In the genomic region with DNA sequence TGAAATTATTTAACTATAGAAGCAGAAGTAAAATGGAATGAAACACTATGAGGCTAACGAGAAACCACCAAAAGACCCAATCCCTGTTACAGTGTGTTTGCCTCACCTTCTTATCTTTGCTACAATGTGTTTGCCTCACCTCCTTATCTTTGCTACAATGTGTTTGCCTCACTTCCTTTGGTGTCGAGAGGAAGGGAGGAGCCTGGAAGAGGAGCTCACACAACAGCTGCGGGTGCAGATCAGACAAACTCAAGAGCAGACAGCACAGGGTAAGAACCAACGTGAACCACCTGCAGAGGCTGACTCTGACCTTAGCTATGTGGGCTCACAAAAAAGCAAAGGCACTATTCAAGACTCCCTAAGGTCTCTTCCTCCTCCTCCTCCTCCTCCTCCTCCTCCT, we compare ENCODE assay signal across 23 mouse cellular contexts.
DNase-seq lines count a peak whose midpoint lies in the region; ATAC-seq and TF ChIP-seq lines count a peak whose summit lies in the region.
"Had no signal": no experiment of that assay in that cellular context is flagged by ENCODE, and none has a peak within 500 bp of the region (broad histone marks: within the 10 kb centered on the region; RNA-seq: fewer than 3 reads in every experiment).

No protein-coding gene starts in this region.

- TF ChIP-seq CTCF in heart, postnatal 0 days (IDR thresholded peaks at IDR 0.05; ENCODE audit: low read depth), result no peak
- no peak for TF ChIP-seq CTCF in MEL (IDR thresholded peaks at IDR 0.05 in 2 of 3, conservative IDR thresholded peaks at IDR 0.05 in 1 of 3; ENCODE audit: control insufficient read depth in 1 of 3, insufficient read depth in 1 of 3, low read depth in 2 of 3, low read length in 3 of 3, poor library complexity in 1 of 3, severe bottlenecking in 1 of 3)
- TF ChIP-seq CTCF in stomach, postnatal 0 days (IDR thresholded peaks at IDR 0.05; ENCODE audit: low read depth), result no peak

- peak in 1 of 2 experiments; percentile 53; a peak in 1 of 4 replicates for TF ChIP-seq POLR2A in MEL (IDR thresholded peaks at IDR 0.05; ENCODE audit: control insufficient read depth in 1 of 2, insufficient read depth in 1 of 2, low read depth in 1 of 2, low read length in 2 of 2, poor library complexity in 1 of 2)

- WGBS in heart, postnatal 0 days, result 29% methylated on average over 4 of the region's 4 CpGs
- WGBS in stomach, postnatal 0 days, result 64% methylated on average over 4 of the region's 4 CpGs
- WGBS in neural tube, embryonic 15.5 days, result 89% methylated on average over 4 of the region's 4 CpGs

- no peaks in the 10 kb centered on the region for H3K27me3 ChIP-seq in heart, postnatal 0 days (ENCODE audit: control insufficient read depth, insufficient read depth, low read length)
- no peaks in the 10 kb centered on the region for H3K27me3 ChIP-seq in MEL (ENCODE audit: control insufficient read depth in 1 of 2, insufficient read depth in 2 of 2, low read length in 2 of 2)
- H3K27me3 ChIP-seq in megakaryocyte, embryonic 14.5 days (replicated peaks), result peaks cover 2% of the 10 kb centered on the region
- no peaks in the 10 kb centered on the region for H3K27me3 ChIP-seq in stomach, postnatal 0 days (ENCODE audit: control insufficient read depth, insufficient read depth, low read length)
- no peaks in the 10 kb centered on the region for H3K27me3 ChIP-seq in neural tube, embryonic 15.5 days (replicated peaks)
- H3K27me3 ChIP-seq: hindbrain, embryonic 13.5 days; liver, embryonic 15.5 days had no signal

- DNase-seq in heart, postnatal 0 days (ENCODE audit: low spot score), result no peak
- no peak for DNase-seq in heart, postnatal 4 days
- DNase-seq in MEL (ENCODE audit: low read depth, low spot score), result peak; percentile 96
- no peak for DNase-seq in stomach, postnatal 0 days (ENCODE audit: low spot score)
- DNase-seq in thymus, postnatal 25 days, result no peak
- DNase-seq: adrenal gland, adult 8-10 months; B cell, adult 2 months; cerebellum, adult 2 months; heart, adult 18-20 months; heart, postnatal 10 days; kidney, adult 8-10 months; kidney, postnatal 36 days; retina, postnatal 1 day; right cerebral cortex, postnatal 4 days had no signal

- H3K79me2 ChIP-seq in MEL (ENCODE audit: control insufficient read depth, insufficient read depth, low read length, poor library complexity), result no peaks in the 10 kb centered on the region

- no peak overlapping the region for H3K4me2 ChIP-seq in heart, postnatal 0 days (ENCODE audit: low read depth, low read length)
- H3K4me2 ChIP-seq in stomach, postnatal 0 days (replicated peaks; ENCODE audit: low read depth), result no peak overlapping the region
- no peak overlapping the region for H3K4me2 ChIP-seq in neural tube, embryonic 15.5 days
- H3K4me2 ChIP-seq: hindbrain, embryonic 13.5 days; liver, embryonic 15.5 days had no signal

- TF ChIP-seq EP300 in heart, postnatal 0 days (IDR thresholded peaks at IDR 0.05; ENCODE audit: low read depth), result no peak
- TF ChIP-seq EP300 in MEL (IDR thresholded peaks at IDR 0.05; ENCODE audit: low read depth in 1 of 2, low read length in 2 of 2), result peak; percentile 98 to 99
- no peak for TF ChIP-seq EP300 in stomach, postnatal 0 days (optimal IDR thresholded peaks at IDR 0.05)

- H3K9me3 ChIP-seq in heart, postnatal 0 days (replicated peaks; ENCODE audit: control insufficient read depth, low read length), result peaks cover 4% of the 10 kb centered on the region; the same call in 1 of the 2 replicates
- no peaks in the 10 kb centered on the region for H3K9me3 ChIP-seq in MEL (replicated peaks; ENCODE audit: insufficient read depth, low read length)
- peaks cover 38% of the 10 kb centered on the region for H3K9me3 ChIP-seq in megakaryocyte, embryonic 14.5 days
- H3K9me3 ChIP-seq in stomach, postnatal 0 days (ENCODE audit: control insufficient read depth, low read length), result no peaks in the 10 kb centered on the region
- H3K9me3 ChIP-seq in neural tube, embryonic 15.5 days (replicated peaks), result 0 out of 2 replicates have a peak, but pooled peaks cover 2% of the 10 kb centered on the region
- H3K9me3 ChIP-seq: liver, embryonic 15.5 days had no signal

- no peak overlapping the region for H3K9ac ChIP-seq in heart, postnatal 0 days (replicated peaks; ENCODE audit: low read depth, low read length)
- H3K9ac ChIP-seq in MEL (ENCODE audit: control insufficient read depth, low read depth, low read length, poor library complexity, severe bottlenecking), result peak overlapping the region; percentile 46; the same call in 1 of the 2 replicates
- no peak overlapping the region for H3K9ac ChIP-seq in stomach, postnatal 0 days (ENCODE audit: low read length)
- no peak overlapping the region for H3K9ac ChIP-seq in neural tube, embryonic 15.5 days (replicated peaks)
- H3K9ac ChIP-seq: hindbrain, embryonic 13.5 days; liver, embryonic 15.5 days had no signal

- H3K4me3 ChIP-seq in heart, postnatal 0 days (ENCODE audit: low read depth, low read length), result no peak overlapping the region
- peak overlapping the region; percentile 11 to 40 for H3K4me3 ChIP-seq in MEL (ENCODE audit: control insufficient read depth in 1 of 2, insufficient read depth in 1 of 2, low read depth in 2 of 2, low read length in 2 of 2)
- H3K4me3 ChIP-seq in megakaryocyte, embryonic 14.5 days (replicated peaks), result peak overlapping the region; percentile 38
- no peak overlapping the region for H3K4me3 ChIP-seq in stomach, postnatal 0 days (ENCODE audit: low read depth, low read length)
- H3K4me3 ChIP-seq in neural tube, embryonic 15.5 days (replicated peaks), result no peak overlapping the region
- H3K4me3 ChIP-seq: embryonic facial prominence, embryonic 10.5 days; hindbrain, embryonic 13.5 days; limb, embryonic 10.5 days; liver, embryonic 15.5 days had no signal

- H3K27ac ChIP-seq in heart, postnatal 0 days (ENCODE audit: low read depth), result no peak overlapping the region
- H3K27ac ChIP-seq in MEL (ENCODE audit: control insufficient read depth, low read depth, low read length), result peak overlapping the region; percentile 87
- no peak overlapping the region for H3K27ac ChIP-seq in stomach, postnatal 0 days (replicated peaks)
- H3K27ac ChIP-seq in neural tube, embryonic 15.5 days (replicated peaks), result no peak overlapping the region
- H3K27ac ChIP-seq: embryonic facial prominence, embryonic 10.5 days; hindbrain, embryonic 13.5 days; limb, embryonic 10.5 days; liver, embryonic 15.5 days had no signal

- no peaks in the 10 kb centered on the region for H3K4me1 ChIP-seq in heart, postnatal 0 days (ENCODE audit: control insufficient read depth, insufficient read depth)
- peaks cover 16 to 19% of the 10 kb centered on the region in 2 experiments for H3K4me1 ChIP-seq in MEL (ENCODE audit: control insufficient read depth in 1 of 2, insufficient read depth in 2 of 2, low read length in 2 of 2)
- H3K4me1 ChIP-seq in megakaryocyte, embryonic 14.5 days, result peaks cover 19% of the 10 kb centered on the region
- H3K4me1 ChIP-seq in stomach, postnatal 0 days (replicated peaks; ENCODE audit: control insufficient read depth, insufficient read depth), result no peaks in the 10 kb centered on the region
- no peaks in the 10 kb centered on the region for H3K4me1 ChIP-seq in neural tube, embryonic 15.5 days
- H3K4me1 ChIP-seq: hindbrain, embryonic 13.5 days; liver, embryonic 15.5 days had no signal

- 0 out of 2 replicates have a peak, but pooled peaks have one; percentile 21 for ATAC-seq in heart, postnatal 0 days (ENCODE audit: insufficient read depth, low read depth)
- peak; percentile 74 for ATAC-seq in granulocyte monocyte progenitor cell, adult 5-6 weeks (replicated peaks; ENCODE audit: poor library complexity, severe bottlenecking)
- ATAC-seq in stomach, postnatal 0 days (ENCODE audit: low FRiP score, low TSS enrichment), result no peak
- ATAC-seq in neural tube, embryonic 15.5 days (ENCODE audit: low FRiP score), result no peak
- ATAC-seq: inflammation-experienced regulatory T-cells, adult 6 months; midbrain, embryonic 16.5 days had no signal

- TF ChIP-seq RAD21 in MEL (IDR thresholded peaks at IDR 0.05; ENCODE audit: low read depth, low read length), result no peak

- peaks cover 15% of the 10 kb centered on the region for H3K36me3 ChIP-seq in heart, postnatal 0 days (replicated peaks; ENCODE audit: control insufficient read depth, insufficient read depth, low read length)
- H3K36me3 ChIP-seq in MEL (ENCODE audit: control insufficient read depth in 1 of 2, insufficient read depth in 2 of 2, low read length in 2 of 2), result peaks cover 0 to 18% of the 10 kb centered on the region in 2 experiments; a peak in 2 of 4 replicates
- H3K36me3 ChIP-seq in megakaryocyte, embryonic 14.5 days (replicated peaks; ENCODE audit: low read length), result no peaks in the 10 kb centered on the region
- no peaks in the 10 kb centered on the region for H3K36me3 ChIP-seq in stomach, postnatal 0 days (ENCODE audit: control insufficient read depth, insufficient read depth, low read length)
- no peaks in the 10 kb centered on the region for H3K36me3 ChIP-seq in neural tube, embryonic 15.5 days
- H3K36me3 ChIP-seq: liver, embryonic 15.5 days had no signal

TF ChIP-seq in MEL, 35 proteins besides CTCF, POLR2A, EP300 and RAD21 (continues in another document):
- peak; percentile 97 for TF ChIP-seq RCOR1 (IDR thresholded peaks at IDR 0.05; ENCODE audit: low read depth, low read length)
- TF ChIP-seq MAZ (IDR thresholded peaks at IDR 0.05; ENCODE audit: low read depth, low read length), result peak; percentile 77; the same call in 1 of the 2 replicates
- peak; percentile 79 for TF ChIP-seq SIN3A (IDR thresholded peaks at IDR 0.05; ENCODE audit: low read length)
- TF ChIP-seq UBTF (IDR thresholded peaks at IDR 0.05; ENCODE audit: borderline replicate concordance, insufficient read depth, low read depth, low read length), result no peak
- TF ChIP-seq JUND (IDR thresholded peaks at IDR 0.05; ENCODE audit: low read depth, low read length), result peak; percentile 45; the same call in 1 of the 2 replicates
- no peak for TF ChIP-seq E2F4 (IDR thresholded peaks at IDR 0.05; ENCODE audit: borderline replicate concordance, low read depth, low read length)
- TF ChIP-seq ZNF384 (IDR thresholded peaks at IDR 0.05; ENCODE audit: low read depth, low read length), result no peak; the same call in 1 of the 2 replicates
- TF ChIP-seq KAT2A (conservative IDR thresholded peaks at IDR 0.05; ENCODE audit: low read depth, low read length), result no peak; the same call in 1 of the 2 replicates
- no peak for TF ChIP-seq POLR2AphosphoS5 (IDR thresholded peaks at IDR 0.05; ENCODE audit: borderline replicate concordance, low read depth, low read length)
- TF ChIP-seq MXI1 (IDR thresholded peaks at IDR 0.05; ENCODE audit: low read depth, low read length), result peak; percentile 96
- peak; percentile 81 for TF ChIP-seq MYC (IDR thresholded peaks at IDR 0.05; ENCODE audit: low read depth, low read length)
- TF ChIP-seq TAL1 (IDR thresholded peaks at IDR 0.05; ENCODE audit: low read length), result peak; percentile 100
- TF ChIP-seq GABPA (IDR thresholded peaks at IDR 0.05; ENCODE audit: low read depth, low read length), result no peak
- TF ChIP-seq CHD1 (IDR thresholded peaks at IDR 0.05; ENCODE audit: low read depth, low read length), result no peak
- TF ChIP-seq TBP (IDR thresholded peaks at IDR 0.05; ENCODE audit: low read depth, low read length), result peak; percentile 41; the same call in 1 of the 2 replicates
- no peak; the same call in 1 of the 2 replicates for TF ChIP-seq ZC3H11A (IDR thresholded peaks at IDR 0.05; ENCODE audit: low read depth, low read length)

Comparison
In these comparisons a context has a peak if more than half of its experiments do, and no peak if none do; other contexts are left out.
1. ATAC-seq: peak in heart, postnatal 0 days (single experiment) and granulocyte monocyte progenitor cell, adult 5-6 weeks (single experiment); none in stomach, postnatal 0 days (single experiment) and neural tube, embryonic 15.5 days (single experiment).
2. H3K4me3 ChIP-seq: peak in MEL (2 of 2) and megakaryocyte, embryonic 14.5 days (single experiment); none in heart, postnatal 0 days (single experiment), stomach, postnatal 0 days (single experiment) and neural tube, embryonic 15.5 days (single experiment).